Mouse (Mus musculus): ENCODE measurements around the gene Lrp2. TPM values are rescaled to one million over a fixed set of nuclear protein-coding genes. Genes with fewer than 3 reads are reported as not detected.

The Lrp2 gene
- polyA plus RNA-seq, 1 experiment from 2014 or later = not detected

GRCm38 (mm10) chr2:69606621-69607020 lies 20.8 kb upstream of the Lrp2 start:
- WGBS = 90% methylated on average over 3 of the region's 3 CpGs
- Histone ChIP-seq H3K4me1 (replicated peaks) (no peaks in the 10 kb centered on the region), H3K27ac (no peak overlapping the region), H3K4me3 (replicated peaks) (no peak overlapping the region), H3K4me2 (no peak overlapping the region), H3K9me3 (no peaks in the 10 kb centered on the region), H3K9ac (replicated peaks) (no peak overlapping the region), H3K27me3 (0 out of 2 replicates have a peak, but pooled peaks cover 3% of the 10 kb centered on the region), H3K36me3 (no peaks in the 10 kb centered on the region)
- no peak for ATAC-seq (ENCODE audit: insufficient number of reproducible peaks, insufficient read depth, low FRiP score, low TSS enrichment, low read depth)

GRCm38 (mm10) chr2:69603726-69604393 lies 18.0 kb upstream of the Lrp2 start:
- no peak for ATAC-seq (ENCODE audit: insufficient number of reproducible peaks, insufficient read depth, low FRiP score, low TSS enrichment, low read depth)
- no peak overlapping the region for H3K4me2 ChIP-seq
- H3K36me3 ChIP-seq = no peaks in the 10 kb centered on the region
- no peak overlapping the region for H3K9ac ChIP-seq (replicated peaks)
- H3K4me1 ChIP-seq (replicated peaks) = no peaks in the 10 kb centered on the region
- H3K4me3 ChIP-seq (replicated peaks) = no peak overlapping the region
- WGBS = 90% methylated on average over 7 of the region's 7 CpGs
- H3K27me3 ChIP-seq = no peaks in the 10 kb centered on the region
- H3K27ac ChIP-seq = no peak overlapping the region
- no peaks in the 10 kb centered on the region for H3K9me3 ChIP-seq

- Histone ChIP-seq H3K9ac (replicated peaks) (no peak overlapping the region), H3K4me2 (no peak overlapping the region), H3K36me3 (no peaks in the 10 kb centered on the region), H3K9me3 (no peaks in the 10 kb centered on the region), H3K4me1 (replicated peaks) (no peaks in the 10 kb centered on the region), H3K27me3 (peaks cover 21% of the 10 kb centered on the region), H3K27ac (no peak overlapping the region), H3K4me3 (replicated peaks) (no peak overlapping the region)
- ATAC-seq (ENCODE audit: insufficient number of reproducible peaks, insufficient read depth, low FRiP score, low TSS enrichment, low read depth) = no peak
- WGBS = 88% methylated on average over 2 of the region's 2 CpGs
Observed at GRCm38 (mm10) chr2:69593168-69593567, 7.3 kb upstream of the Lrp2 start.

- ATAC-seq (ENCODE audit: insufficient number of reproducible peaks, insufficient read depth, low FRiP score, low TSS enrichment, low read depth) = no peak
- Histone ChIP-seq H3K4me2 (no peak overlapping the region), H3K36me3 (no peaks in the 10 kb centered on the region), H3K9me3 (no peaks in the 10 kb centered on the region), H3K27me3 (peaks cover 27% of the 10 kb centered on the region), H3K4me1 (replicated peaks) (peaks cover 5% of the 10 kb centered on the region), H3K4me3 (replicated peaks) (no peak overlapping the region), H3K9ac (replicated peaks) (no peak overlapping the region), H3K27ac (no peak overlapping the region)
- WGBS = 34% methylated on average over 1 of the region's 1 CpGs
Observed at GRCm38 (mm10) chr2:69592536-69592935, 6.7 kb upstream of the Lrp2 start.

- 67% methylated on average over 7 of the region's 7 CpGs for WGBS
- H3K27ac ChIP-seq = no peak overlapping the region
- no peak overlapping the region for H3K4me2 ChIP-seq
- H3K9me3 ChIP-seq = no peaks in the 10 kb centered on the region
- peaks cover 32% of the 10 kb centered on the region for H3K27me3 ChIP-seq
- peaks cover 10% of the 10 kb centered on the region for H3K4me1 ChIP-seq (replicated peaks)
- ATAC-seq (ENCODE audit: insufficient number of reproducible peaks, insufficient read depth, low FRiP score, low TSS enrichment, low read depth) = no peak
- H3K9ac ChIP-seq (replicated peaks) = no peak overlapping the region
- no peaks in the 10 kb centered on the region for H3K36me3 ChIP-seq
- no peak overlapping the region for H3K4me3 ChIP-seq (replicated peaks)
Observed at GRCm38 (mm10) chr2:69591966-69592505, 6.2 kb upstream of the Lrp2 start.

GRCm38 (mm10) chr2:69590548-69590947 lies 4.7 kb upstream of the Lrp2 start:
- 81% methylated on average over 1 of the region's 1 CpGs for WGBS

GRCm38 (mm10) chr2:69587896-69588295 lies 2.0 kb upstream of the Lrp2 start:
- peak overlapping the region; percentile 52 for H3K4me2 ChIP-seq
- no peaks in the 10 kb centered on the region for H3K36me3 ChIP-seq
- H3K4me3 ChIP-seq (replicated peaks) = peak overlapping the region; percentile 61
- H3K9me3 ChIP-seq = no peaks in the 10 kb centered on the region
- under 1% methylated on average over 22 of the region's 23 CpGs for WGBS
- no peak for ATAC-seq (ENCODE audit: insufficient number of reproducible peaks, insufficient read depth, low FRiP score, low TSS enrichment, low read depth)
- no peak overlapping the region; the same call in 1 of the 2 replicates for H3K9ac ChIP-seq (replicated peaks)
- H3K27me3 ChIP-seq = peaks cover 71% of the 10 kb centered on the region
- no peak overlapping the region for H3K27ac ChIP-seq
- peaks cover 30% of the 10 kb centered on the region for H3K4me1 ChIP-seq (replicated peaks)

More at GRCm38 (mm10) chr2:69590548-69590947, 4.7 kb upstream of the Lrp2 start:
- Histone ChIP-seq H3K4me3 (replicated peaks) (no peak overlapping the region), H3K4me1 (replicated peaks) (peaks cover 23% of the 10 kb centered on the region), H3K4me2 (no peak overlapping the region), H3K9ac (replicated peaks) (no peak overlapping the region), H3K36me3 (no peaks in the 10 kb centered on the region), H3K27ac (no peak overlapping the region), H3K9me3 (no peaks in the 10 kb centered on the region), H3K27me3 (peaks cover 47% of the 10 kb centered on the region)
- ATAC-seq (ENCODE audit: insufficient number of reproducible peaks, insufficient read depth, low FRiP score, low TSS enrichment, low read depth) = no peak

- no peak overlapping the region for H3K27ac ChIP-seq
- H3K9me3 ChIP-seq = no peaks in the 10 kb centered on the region
- H3K4me1 ChIP-seq (replicated peaks) = peaks cover 30% of the 10 kb centered on the region
- peaks cover 80% of the 10 kb centered on the region for H3K27me3 ChIP-seq
- H3K4me3 ChIP-seq (replicated peaks) = peak overlapping the region; percentile 61
- H3K36me3 ChIP-seq = no peaks in the 10 kb centered on the region
- no peak for ATAC-seq (ENCODE audit: insufficient number of reproducible peaks, insufficient read depth, low FRiP score, low TSS enrichment, low read depth)
- H3K4me2 ChIP-seq = peak overlapping the region; percentile 52
- under 1% methylated on average over 26 of the region's 26 CpGs for WGBS
- no peak overlapping the region for H3K9ac ChIP-seq (replicated peaks)
Observed at GRCm38 (mm10) chr2:69586821-69587728, 1.2 kb upstream of the Lrp2 start.

- peak; percentile 60 for ATAC-seq (ENCODE audit: insufficient number of reproducible peaks, insufficient read depth, low FRiP score, low TSS enrichment, low read depth)
- WGBS = 2% methylated on average over 61 of the region's 61 CpGs
Observed at GRCm38 (mm10) chr2:69585191-69585885, 527 bp downstream of the Lrp2 start.

GRCm38 (mm10) chr2:69584117-69584933 lies 1.5 kb downstream of the Lrp2 start:
- Histone ChIP-seq H3K27me3 (peaks cover 69% of the 10 kb centered on the region), H3K9ac (replicated peaks) (no peak overlapping the region), H3K27ac (no peak overlapping the region), H3K4me3 (replicated peaks) (peak overlapping the region; percentile 61; the same call in 1 of the 2 replicates), H3K4me2 (peak overlapping the region; percentile 99), H3K36me3 (no peaks in the 10 kb centered on the region), H3K9me3 (no peaks in the 10 kb centered on the region), H3K4me1 (replicated peaks) (peaks cover 30% of the 10 kb centered on the region)
- WGBS = 3% methylated on average over 20 of the region's 20 CpGs
- ATAC-seq (ENCODE audit: insufficient number of reproducible peaks, insufficient read depth, low FRiP score, low TSS enrichment, low read depth) = no peak

More at GRCm38 (mm10) chr2:69585191-69585885, 527 bp downstream of the Lrp2 start:
- H3K4me1 ChIP-seq (replicated peaks) = peaks cover 30% of the 10 kb centered on the region
- H3K9ac ChIP-seq (replicated peaks) = 0 out of 2 replicates have a peak overlapping the region, but pooled peaks have one; percentile 31
- H3K36me3 ChIP-seq = no peaks in the 10 kb centered on the region
- no peaks in the 10 kb centered on the region for H3K9me3 ChIP-seq
- H3K27ac ChIP-seq = no peak overlapping the region
- H3K4me2 ChIP-seq = peak overlapping the region; percentile 99
- peak overlapping the region; percentile 61 for H3K4me3 ChIP-seq (replicated peaks)
- peaks cover 76% of the 10 kb centered on the region for H3K27me3 ChIP-seq
